Mouse (Mus musculus) cortical plate, adult 2 months (tissue): Measurements from ENCODE around the gene Cul3.

Experiments
- CTCF ChIP-seq: fragments of 200-500 bp; IDR thresholded peaks from 2 replicates; pipeline ENCODE4 v1.5.1; 2011; ENCODE audit warnings: mild to moderate bottlenecking, control low read depth, low read length; ENCODE audit not compliant: insufficient read depth; ENCODE audit errors: extremely low read depth
- POLR2A ChIP-seq: fragments of 200-500 bp; IDR thresholded peaks from 2 replicates; pipeline ENCODE4 v1.6.1; 2011; ENCODE audit warnings: mild to moderate bottlenecking, low read length, control low read depth; ENCODE audit not compliant: insufficient read depth; ENCODE audit errors: extremely low read depth

DNA sequence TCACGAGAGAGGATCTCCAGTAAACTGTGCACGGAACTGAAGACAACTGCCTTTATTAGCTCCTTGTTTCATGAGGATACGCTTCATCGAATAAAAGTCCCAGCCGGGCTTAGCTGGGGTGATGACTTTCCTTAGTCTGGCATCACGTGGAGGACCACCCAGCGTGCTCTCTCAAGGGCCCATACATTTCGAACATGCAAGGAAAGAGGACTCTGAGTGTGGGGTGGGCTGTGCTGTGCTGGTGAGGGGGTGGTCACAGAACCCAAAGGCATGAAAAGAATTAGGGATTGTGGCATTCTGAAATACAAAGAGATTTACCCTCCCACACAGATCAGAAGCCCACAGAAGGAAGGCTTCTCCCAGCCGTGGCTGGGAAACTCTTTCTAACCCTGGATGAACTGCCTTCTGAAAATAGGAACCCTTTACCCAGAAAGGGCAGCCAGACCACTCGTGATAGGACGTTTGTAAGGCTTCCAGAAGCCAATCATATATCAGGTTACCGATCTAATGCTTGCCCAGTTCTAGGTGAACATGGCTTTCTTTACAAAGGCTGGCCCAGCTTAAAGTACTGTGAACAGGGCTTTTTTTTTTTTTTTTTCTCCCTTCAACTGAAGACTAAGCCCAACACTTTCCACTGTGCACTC, 100.1 kb downstream of the Cul3 start:
- TF ChIP-seq CTCF (no peak), POLR2A (no peak)
